Mouse (Mus musculus): ENCODE results near the gene Sord. TPM values are rescaled to one million over a fixed set of nuclear protein-coding genes. Genes with fewer than 3 reads are reported as not detected.
"Not testable (repeated sequence)": the region's sequence is repeated elsewhere in the genome, so short reads cannot be mapped to it uniquely, and the experiment has no call there.

Gene Sord
- 10.0 and 17.9 TPM in 2 replicates for polyA plus RNA-seq (2011; ENCODE audit: insufficient read length, low read depth, missing spikeins)

DNA sequence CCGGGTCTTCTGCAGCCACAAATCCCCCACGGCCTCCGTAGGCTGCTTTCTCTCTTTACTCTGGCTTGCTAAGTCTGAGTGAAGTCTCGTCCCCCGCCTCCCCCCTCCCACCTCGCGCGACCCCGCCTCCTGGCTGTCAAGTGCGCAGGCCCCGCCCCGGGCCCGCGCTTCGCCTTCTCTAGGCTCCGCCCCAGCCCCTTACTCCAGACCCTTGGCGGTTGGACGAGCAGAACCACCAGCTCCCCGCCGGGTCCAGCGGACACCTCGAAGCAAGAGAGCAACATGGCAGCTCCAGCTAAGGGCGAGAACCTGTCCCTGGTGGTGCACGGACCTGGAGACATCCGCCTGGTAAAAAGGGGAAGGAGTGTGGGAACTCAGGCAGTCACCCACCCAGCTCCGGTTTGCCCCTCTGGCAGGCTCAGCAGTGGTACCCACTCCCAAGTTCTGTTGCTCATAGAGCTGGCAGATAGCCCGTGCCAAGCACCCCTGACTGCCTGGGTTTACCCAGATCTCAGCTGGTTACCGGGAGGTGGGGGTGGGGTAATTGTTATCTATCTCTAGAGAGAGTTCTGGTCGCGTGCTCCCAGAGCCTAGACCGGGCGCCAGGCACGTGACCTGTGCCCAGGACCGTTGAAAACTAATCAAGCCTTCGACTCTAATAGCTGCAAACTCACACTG lies at the start of gene Sord:
Sord (plus strand) TSS at position 139 of the 678 bp plus-strand sequence.
- peak within 1 kb of the TSS; percentile 48 for H3K4me3 ChIP-seq (ENCODE audit: insufficient read depth, low read length)
- no peak within 1 kb of the TSS for H3K27ac ChIP-seq (ENCODE audit: insufficient read depth, low read length)
- TF ChIP-seq POLR2A (IDR thresholded peaks at IDR 0.05; ENCODE audit: low read depth, low read length) (no peak), CTCF (IDR thresholded peaks at IDR 0.05; ENCODE audit: borderline replicate concordance, insufficient read depth, low read length) (no peak)
- no peaks in the 10 kb centered on the region for H3K4me1 ChIP-seq (ENCODE audit: control insufficient read depth, insufficient read depth, low read length)

DNA sequence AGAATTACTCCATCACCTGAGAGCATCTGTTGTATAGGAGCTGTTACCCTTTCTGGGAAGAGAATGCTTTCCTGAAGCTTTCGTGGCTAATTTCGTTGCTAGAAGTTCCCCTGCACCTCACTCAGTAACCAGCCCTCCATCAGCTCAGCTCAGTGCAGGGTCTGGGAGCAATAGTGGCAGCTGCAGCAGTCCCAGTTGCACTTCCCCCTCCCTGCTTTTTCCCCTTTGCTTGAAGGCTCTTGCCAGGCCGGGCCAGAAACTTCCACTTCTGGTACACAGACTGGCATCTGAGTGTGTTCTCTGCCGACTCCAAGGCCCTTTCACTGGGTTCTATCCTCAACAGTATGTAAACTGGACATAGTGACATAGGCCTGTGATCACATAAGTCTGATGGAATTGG lies 49.5 kb upstream of the Sord start:
- H3K27ac ChIP-seq (ENCODE audit: insufficient read depth, low read length), result no peak overlapping the region
- H3K4me3 ChIP-seq (ENCODE audit: insufficient read depth, low read length), result no peak overlapping the region
- no peak for TF ChIP-seq POLR2A (IDR thresholded peaks at IDR 0.05; ENCODE audit: low read depth, low read length)
- TF ChIP-seq CTCF (IDR thresholded peaks at IDR 0.05; ENCODE audit: borderline replicate concordance, insufficient read depth, low read length), result no peak
- no peaks in the 10 kb centered on the region for H3K4me1 ChIP-seq (ENCODE audit: control insufficient read depth, insufficient read depth, low read length)

DNA sequence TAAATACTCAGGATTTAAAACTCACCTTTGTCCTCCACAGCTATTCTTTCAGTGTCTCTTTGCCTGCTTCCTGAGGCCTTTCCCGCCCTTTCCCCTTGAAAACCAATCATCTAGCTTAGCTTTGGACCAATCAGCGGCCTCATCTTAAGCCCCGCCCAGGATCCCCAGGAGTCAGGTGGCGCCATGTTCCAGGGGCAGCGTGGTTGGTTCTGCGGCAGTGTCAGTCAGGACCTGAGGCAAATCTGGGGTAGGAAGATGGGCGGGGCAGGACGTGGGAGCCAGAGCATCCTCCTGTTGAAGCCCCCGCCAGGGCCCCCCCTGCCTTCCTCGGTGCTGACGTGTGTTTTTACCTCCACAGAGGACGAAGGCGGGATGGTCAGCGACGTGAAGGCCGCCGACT lies 48.4 kb upstream of the Sord start, which contains the start of the genes Patl2 and Terb2:
Patl2 (minus strand) TSS at position 84 of the 400 bp plus-strand sequence.
Terb2 (plus strand) TSS at position 167 of the 400 bp plus-strand sequence.
- Histone ChIP-seq H3K4me1 (ENCODE audit: control insufficient read depth, insufficient read depth, low read length) (no peaks in the 10 kb centered on the region), H3K4me3 (ENCODE audit: insufficient read depth, low read length) (no peak within 1 kb of the TSS), H3K27ac (ENCODE audit: insufficient read depth, low read length) (no peak within 1 kb of the TSS)
- TF ChIP-seq CTCF (IDR thresholded peaks at IDR 0.05; ENCODE audit: borderline replicate concordance, insufficient read depth, low read length) (no peak), POLR2A (IDR thresholded peaks at IDR 0.05; ENCODE audit: low read depth, low read length) (no peak)

DNA sequence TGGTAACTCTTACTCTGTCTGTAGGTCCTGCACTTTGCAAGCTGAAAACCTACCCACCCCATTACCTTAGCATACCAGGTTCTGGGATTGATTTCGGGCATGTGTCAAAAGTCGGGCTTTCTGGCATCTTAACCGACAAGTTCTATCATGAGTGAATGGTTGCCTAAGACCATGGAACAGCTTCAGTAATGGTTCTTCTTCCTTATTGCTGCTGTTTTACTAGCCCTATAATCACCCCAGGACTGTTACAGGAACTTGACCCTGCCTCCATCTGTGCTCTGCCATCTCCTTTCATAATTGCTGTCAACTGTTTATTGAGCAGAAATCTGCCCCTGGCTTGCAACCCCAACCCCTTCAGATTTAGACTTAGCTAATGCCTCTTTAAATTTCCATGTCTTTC lies 47.8 kb upstream of the Sord start:
- TF ChIP-seq CTCF (IDR thresholded peaks at IDR 0.05; ENCODE audit: borderline replicate concordance, insufficient read depth, low read length) (no peak), POLR2A (IDR thresholded peaks at IDR 0.05; ENCODE audit: low read depth, low read length) (no peak)
- Histone ChIP-seq H3K27ac (ENCODE audit: insufficient read depth, low read length) (no peak overlapping the region), H3K4me1 (ENCODE audit: control insufficient read depth, insufficient read depth, low read length) (no peaks in the 10 kb centered on the region), H3K4me3 (ENCODE audit: insufficient read depth, low read length) (no peak overlapping the region)

DNA sequence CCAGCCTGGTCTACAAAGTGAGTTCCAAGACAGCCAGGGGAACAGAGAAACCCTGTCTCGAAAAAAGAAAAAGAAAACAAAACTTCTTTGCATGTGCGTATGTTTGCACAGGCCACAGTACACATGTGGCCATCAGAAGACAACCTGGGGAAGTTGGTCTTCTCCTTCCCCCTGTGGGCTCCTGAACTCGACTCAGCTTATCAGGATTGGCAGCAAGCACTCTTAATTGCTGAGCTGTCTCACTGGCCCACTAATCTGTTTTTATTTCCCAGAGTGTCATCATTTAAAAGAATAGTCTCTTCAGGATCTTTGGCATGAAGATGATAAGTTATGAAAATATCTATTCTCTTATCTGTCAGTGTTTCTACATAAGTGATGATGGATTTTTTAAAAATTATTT lies 42.7 kb upstream of the Sord start:
- TF ChIP-seq CTCF (IDR thresholded peaks at IDR 0.05; ENCODE audit: borderline replicate concordance, insufficient read depth, low read length) (no peak), POLR2A (IDR thresholded peaks at IDR 0.05; ENCODE audit: low read depth, low read length) (no peak)
- no peak overlapping the region for H3K27ac ChIP-seq (ENCODE audit: insufficient read depth, low read length)
- no peaks in the 10 kb centered on the region for H3K4me1 ChIP-seq (ENCODE audit: control insufficient read depth, insufficient read depth, low read length)
- no peak overlapping the region for H3K4me3 ChIP-seq (ENCODE audit: insufficient read depth, low read length)

DNA sequence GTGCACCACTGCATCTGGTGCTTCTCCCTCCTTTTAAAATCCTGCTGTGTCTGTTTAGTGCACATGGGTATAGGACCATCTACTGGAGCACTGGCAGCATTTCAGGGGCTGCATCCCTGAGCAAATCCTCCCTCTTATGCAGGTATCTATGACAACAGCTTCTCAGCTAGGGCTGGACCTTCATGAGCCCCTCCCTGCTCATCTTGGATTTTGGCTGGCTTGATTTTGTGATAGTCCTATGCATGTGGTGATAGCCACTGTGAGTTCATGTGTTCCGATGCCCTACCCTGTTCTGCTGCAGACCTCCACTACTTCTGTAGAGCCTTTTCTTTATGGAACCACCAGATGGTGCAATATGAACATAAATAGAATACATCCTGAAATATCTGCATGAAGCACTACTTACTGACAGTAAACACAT lies 40.0 kb upstream of the Sord start:
- TF ChIP-seq CTCF (IDR thresholded peaks at IDR 0.05; ENCODE audit: borderline replicate concordance, insufficient read depth, low read length) (no peak), POLR2A (IDR thresholded peaks at IDR 0.05; ENCODE audit: low read depth, low read length) (no peak)
- H3K4me1 ChIP-seq (ENCODE audit: control insufficient read depth, insufficient read depth, low read length), result no peaks in the 10 kb centered on the region

DNA sequence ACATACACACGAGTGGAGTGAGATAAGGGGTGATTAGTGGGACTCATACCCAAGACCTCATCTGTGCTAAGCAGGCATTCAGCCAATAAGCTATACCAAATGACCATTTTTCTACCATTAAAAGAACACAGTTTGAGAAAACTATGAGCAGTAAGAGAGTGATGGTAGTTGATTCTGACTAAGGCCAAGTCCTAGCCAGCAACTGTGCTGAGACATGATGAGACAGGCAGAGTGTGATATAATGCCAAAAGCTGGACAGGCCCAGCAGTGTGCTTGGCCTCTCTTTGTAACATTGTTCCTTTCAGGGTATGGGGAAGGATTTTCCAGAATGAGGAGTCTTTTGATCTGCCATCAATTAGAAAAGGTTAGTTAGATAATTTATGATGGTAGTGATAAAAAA lies 33.0 kb upstream of the Sord start:
- TF ChIP-seq POLR2A (IDR thresholded peaks at IDR 0.05; ENCODE audit: low read depth, low read length), result no peak
- TF ChIP-seq CTCF (IDR thresholded peaks at IDR 0.05; ENCODE audit: borderline replicate concordance, insufficient read depth, low read length), result no peak
- Histone ChIP-seq H3K27ac (ENCODE audit: insufficient read depth, low read length) (no peak overlapping the region), H3K4me1 (ENCODE audit: control insufficient read depth, insufficient read depth, low read length) (no peaks in the 10 kb centered on the region), H3K4me3 (ENCODE audit: insufficient read depth, low read length) (no peak overlapping the region)

More for the DNA sequence above, 40.0 kb upstream of the Sord start:
- Histone ChIP-seq H3K4me3 (ENCODE audit: insufficient read depth, low read length) (no peak overlapping the region), H3K27ac (ENCODE audit: insufficient read depth, low read length) (no peak overlapping the region)

DNA sequence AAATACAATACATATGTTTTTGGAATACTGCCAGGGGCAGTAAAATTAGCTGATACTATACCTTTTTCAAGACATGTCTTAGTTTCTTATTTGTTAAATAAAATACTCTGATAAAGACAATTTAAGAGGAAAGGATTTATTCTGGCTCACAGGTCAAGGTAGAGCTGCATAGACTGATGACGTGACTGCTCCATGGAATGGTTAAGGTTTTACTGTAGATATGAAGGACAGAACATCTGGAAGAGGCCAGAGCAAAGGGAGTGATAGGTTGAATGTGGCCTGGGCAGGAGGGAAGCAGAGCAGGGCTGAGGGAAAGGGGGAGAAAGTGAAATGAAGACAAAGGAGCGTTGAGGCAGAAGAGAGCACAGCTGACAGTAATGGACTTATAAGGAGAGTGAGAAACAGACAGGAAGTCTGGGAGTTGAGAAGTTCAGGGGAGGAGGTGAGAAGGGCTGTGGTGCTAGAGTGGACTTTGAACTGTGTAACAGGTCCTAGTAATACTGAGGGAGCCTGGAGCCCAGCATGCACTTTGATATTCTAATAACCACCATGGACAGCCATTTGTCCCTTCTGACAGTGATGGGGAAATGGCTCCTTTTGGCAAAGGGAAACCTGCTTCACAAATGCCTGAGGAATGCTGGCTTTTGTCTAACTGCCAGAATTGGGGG lies 28.0 kb upstream of the Sord start:
- no peak for TF ChIP-seq POLR2A (IDR thresholded peaks at IDR 0.05; ENCODE audit: low read depth, low read length)
- no peak for TF ChIP-seq CTCF (IDR thresholded peaks at IDR 0.05; ENCODE audit: borderline replicate concordance, insufficient read depth, low read length)
- Histone ChIP-seq H3K4me1 (ENCODE audit: control insufficient read depth, insufficient read depth, low read length) (no peaks in the 10 kb centered on the region), H3K4me3 (ENCODE audit: insufficient read depth, low read length) (no peak overlapping the region), H3K27ac (ENCODE audit: insufficient read depth, low read length) (no peak overlapping the region)

DNA sequence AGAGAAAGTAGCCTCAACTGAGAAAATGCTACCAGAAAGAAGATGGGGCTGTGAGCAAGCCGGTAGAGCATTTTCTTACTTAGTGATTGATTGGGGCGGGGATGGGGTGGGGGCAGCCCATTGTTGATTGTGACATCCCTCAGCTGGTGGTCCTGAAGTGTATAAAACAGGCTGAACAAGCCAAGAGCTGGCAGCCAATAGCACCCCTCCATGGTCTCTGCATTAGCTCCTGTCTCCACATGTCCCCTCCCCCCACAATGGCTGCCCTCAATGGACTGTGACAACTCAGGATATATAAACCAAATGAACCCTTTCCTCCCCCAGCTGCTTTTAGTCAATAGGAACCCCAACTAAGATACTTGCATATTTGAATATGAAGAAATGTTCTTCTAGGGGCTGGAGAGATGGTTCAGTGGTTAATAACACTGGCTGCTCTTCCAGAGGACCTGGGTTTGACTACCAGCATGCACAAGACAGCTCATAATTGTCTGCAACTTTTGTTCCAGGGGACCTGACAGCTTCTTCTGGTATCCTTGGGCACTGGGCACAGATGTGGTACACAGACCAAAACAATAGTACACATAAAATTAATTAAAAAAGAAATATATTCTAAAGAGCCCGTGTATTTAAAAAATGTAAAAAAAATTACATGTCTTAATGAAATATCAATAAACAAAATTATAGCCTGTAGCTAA lies 23.9 kb upstream of the Sord start:
- no peak overlapping the region for H3K4me3 ChIP-seq (ENCODE audit: insufficient read depth, low read length)
- H3K4me1 ChIP-seq (ENCODE audit: control insufficient read depth, insufficient read depth, low read length), result no peaks in the 10 kb centered on the region
- TF ChIP-seq POLR2A (IDR thresholded peaks at IDR 0.05; ENCODE audit: low read depth, low read length) (no peak), CTCF (IDR thresholded peaks at IDR 0.05; ENCODE audit: borderline replicate concordance, insufficient read depth, low read length) (no peak)
- H3K27ac ChIP-seq (ENCODE audit: insufficient read depth, low read length), result no peak overlapping the region

DNA sequence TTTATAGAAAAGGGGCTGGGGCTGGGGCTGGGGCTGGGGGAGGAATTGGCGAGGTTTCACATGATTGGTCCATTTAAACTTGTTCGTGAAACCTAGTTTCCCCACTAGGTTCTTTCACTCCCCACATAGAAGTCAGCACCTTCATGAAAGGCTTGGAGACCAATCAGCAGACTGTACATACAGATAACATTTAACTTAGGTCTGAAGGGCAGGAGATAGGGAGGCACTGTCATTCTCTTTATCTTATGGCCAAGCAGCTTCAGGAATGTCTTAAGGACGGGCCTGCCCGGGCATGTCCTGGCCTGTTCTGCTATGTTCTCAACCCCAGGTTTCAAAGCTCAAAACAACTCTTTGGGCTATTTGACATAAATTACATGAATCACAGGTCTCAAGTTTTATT lies 17.5 kb upstream of the Sord start:
- not testable (repeated sequence) for H3K27ac ChIP-seq (ENCODE audit: insufficient read depth, low read length); H3K4me3 ChIP-seq (ENCODE audit: insufficient read depth, low read length); H3K4me1 ChIP-seq (ENCODE audit: control insufficient read depth, insufficient read depth, low read length)
